Mouse (Mus musculus): ENCODE measurements around the gene Lipt1. TPM values are rescaled to one million over a fixed set of nuclear protein-coding genes. Genes with fewer than 3 reads are reported as not detected.
A peak's percentile ranks its signal among the peaks of the same experiment; 100 is the strongest.

The Lipt1 gene
- polyA plus RNA-seq, 1 experiment, result 0.58 TPM

DNA sequence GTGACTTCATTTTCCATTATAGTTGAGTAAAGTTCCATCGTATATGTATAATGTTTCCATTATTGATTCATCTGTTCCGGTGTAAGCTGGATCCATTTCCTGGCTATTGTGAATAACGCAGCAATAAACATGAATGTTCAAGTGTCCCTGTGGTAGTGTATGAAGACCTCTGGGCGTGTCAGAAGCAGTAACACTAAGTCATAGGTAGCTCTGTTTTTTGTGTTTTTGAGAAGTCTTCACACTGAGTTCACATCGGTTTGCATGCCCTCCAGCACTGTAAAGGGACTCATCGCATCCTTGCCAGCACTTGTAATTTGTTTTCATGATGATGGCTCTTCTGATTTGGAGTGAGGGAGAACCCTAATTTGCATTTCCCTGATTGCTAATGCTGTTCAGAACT is 5.3 kb upstream of the Lipt1 start, which contains the start of gene Tsga10:
Gene Tsga10, minus strand, starts transcription at position 144 of the 400 bp plus-strand sequence.
- H3K36me3 ChIP-seq (ENCODE audit: control insufficient read depth, insufficient read depth, low read length), result no peaks in the 10 kb centered on the region
- no peak for DNase-seq (ENCODE audit: low read depth in 1 of 2, low spot score in 2 of 2)
- H3K4me3 ChIP-seq (ENCODE audit: extremely low read depth, insufficient read depth, insufficient read length), result peak within 1 kb of the TSS; percentile 62
- 88% methylated on average over 6 of the region's 6 CpGs for WGBS
- peak within 1 kb of the TSS; percentile 21; the same call in 1 of the 2 replicates for H3K27ac ChIP-seq (ENCODE audit: insufficient read depth, low read length)
- H3K27me3 ChIP-seq (ENCODE audit: control insufficient read depth, insufficient read depth, low read length), result no peaks in the 10 kb centered on the region
- H3K4me1 ChIP-seq (ENCODE audit: control insufficient read depth, insufficient read depth, insufficient read length), result no peaks in the 10 kb centered on the region; the same call in 1 of the 2 replicates
- TF ChIP-seq POLR2A (IDR thresholded peaks at IDR 0.05; ENCODE audit: low read depth, low read length), result no peak
- TF ChIP-seq CTCF (IDR thresholded peaks at IDR 0.05; ENCODE audit: extremely low read depth, insufficient read depth, insufficient read length, insufficient replicate concordance), result no peak

DNA sequence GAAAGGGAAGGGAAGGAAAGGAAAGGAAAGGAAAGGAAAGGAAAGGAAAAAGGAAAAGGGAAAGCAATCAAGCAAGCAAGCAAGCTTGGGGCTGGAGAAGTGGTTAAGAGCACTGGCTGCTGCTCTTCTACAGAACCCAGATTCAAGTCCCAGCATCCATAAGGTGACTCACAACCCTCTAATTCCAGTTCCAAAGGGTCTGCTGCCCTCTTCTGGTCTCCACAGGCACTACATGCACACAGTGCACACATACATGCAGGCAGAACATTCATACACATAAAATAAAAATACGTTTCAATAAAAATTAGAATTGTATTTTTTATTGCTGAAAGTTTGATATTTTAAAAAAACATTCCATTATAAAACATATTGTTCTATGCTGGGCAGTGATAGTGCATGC is 4.5 kb upstream of the Lipt1 start:
- Histone ChIP-seq H3K4me3 (ENCODE audit: extremely low read depth, insufficient read depth, insufficient read length) (no peak overlapping the region), H3K27me3 (ENCODE audit: control insufficient read depth, insufficient read depth, low read length) (no peaks in the 10 kb centered on the region), H3K27ac (ENCODE audit: insufficient read depth, low read length) (no peak overlapping the region), H3K36me3 (ENCODE audit: control insufficient read depth, insufficient read depth, low read length) (no peaks in the 10 kb centered on the region), H3K4me1 (ENCODE audit: control insufficient read depth, insufficient read depth, insufficient read length) (peaks cover 2% of the 10 kb centered on the region; the same call in 1 of the 2 replicates)
- DNase-seq (ENCODE audit: low read depth in 1 of 2, low spot score in 2 of 2), result no peak
- WGBS, result 94% methylated on average over 1 of the region's 1 CpGs
- TF ChIP-seq POLR2A (IDR thresholded peaks at IDR 0.05; ENCODE audit: low read depth, low read length), result no peak
- TF ChIP-seq CTCF (IDR thresholded peaks at IDR 0.05; ENCODE audit: extremely low read depth, insufficient read depth, insufficient read length, insufficient replicate concordance), result peak; percentile 26; the same call in 1 of the 2 replicates

DNA sequence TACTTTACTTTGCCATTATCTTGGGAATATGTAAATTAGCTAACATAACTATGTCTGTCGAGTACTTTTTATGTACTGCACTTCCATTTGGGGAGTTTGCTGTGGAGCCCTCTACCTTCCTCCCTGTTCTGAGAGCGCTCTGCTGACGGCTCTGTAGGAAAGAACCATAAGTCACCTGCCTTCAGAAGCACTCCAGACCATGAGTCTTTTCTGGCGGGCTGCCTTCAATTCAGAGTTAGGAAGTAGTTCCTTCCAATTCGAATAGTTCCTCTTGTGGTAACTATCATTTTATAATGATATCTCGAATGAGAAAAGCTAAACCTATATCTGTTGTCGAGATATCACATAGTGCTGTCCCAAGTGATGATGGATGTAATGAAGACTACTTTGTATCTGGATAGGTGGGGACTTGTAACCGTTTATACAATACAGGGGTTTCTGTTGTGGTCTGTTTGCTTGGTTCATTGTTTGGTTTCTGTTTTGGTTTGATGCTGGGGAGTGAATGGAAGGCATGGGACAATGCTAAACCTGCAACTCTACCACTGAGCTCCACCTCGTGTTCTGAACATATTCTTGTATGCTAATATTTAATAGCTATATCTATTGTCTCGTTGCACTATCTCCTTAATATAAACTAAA is 3.7 kb upstream of the Lipt1 start:
- WGBS, result 40% methylated on average over 10 of the region's 10 CpGs

DNA sequence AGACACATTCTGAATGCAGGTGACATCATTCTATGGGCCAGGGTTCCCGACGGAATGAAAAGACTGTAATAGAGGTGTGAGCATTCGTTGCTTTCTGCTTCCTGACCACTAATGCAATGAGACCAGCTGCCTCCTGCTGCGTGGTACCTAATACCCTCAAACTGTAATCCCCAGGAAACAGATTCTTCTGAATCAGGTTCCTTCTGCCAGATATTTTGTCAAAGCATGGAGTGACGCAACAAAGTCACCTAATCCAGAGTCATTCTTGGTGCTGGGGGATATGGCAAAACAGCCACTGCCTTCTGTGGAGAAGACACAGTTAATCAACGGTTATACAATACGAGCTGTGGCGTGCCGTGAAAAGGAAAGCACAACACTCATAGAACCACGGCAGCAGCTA is 2.9 kb upstream of the Lipt1 start:
- DNase-seq (ENCODE audit: low read depth in 1 of 2, low spot score in 2 of 2), result no peak
- Histone ChIP-seq H3K27me3 (ENCODE audit: control insufficient read depth, insufficient read depth, low read length) (no peaks in the 10 kb centered on the region), H3K36me3 (ENCODE audit: control insufficient read depth, insufficient read depth, low read length) (no peaks in the 10 kb centered on the region), H3K4me1 (ENCODE audit: control insufficient read depth, insufficient read depth, insufficient read length) (peaks cover 2% of the 10 kb centered on the region), H3K4me3 (ENCODE audit: extremely low read depth, insufficient read depth, insufficient read length) (no peak overlapping the region), H3K27ac (ENCODE audit: insufficient read depth, low read length) (no peak overlapping the region)
- TF ChIP-seq CTCF (IDR thresholded peaks at IDR 0.05; ENCODE audit: extremely low read depth, insufficient read depth, insufficient read length, insufficient replicate concordance) (no peak), POLR2A (IDR thresholded peaks at IDR 0.05; ENCODE audit: low read depth, low read length) (no peak)
- WGBS, result 33% methylated on average over 10 of the region's 10 CpGs

More for the DNA sequence above, 3.7 kb upstream of the Lipt1 start:
- H3K27me3 ChIP-seq (ENCODE audit: control insufficient read depth, insufficient read depth, low read length), result no peaks in the 10 kb centered on the region
- H3K36me3 ChIP-seq (ENCODE audit: control insufficient read depth, insufficient read depth, low read length), result no peaks in the 10 kb centered on the region
- TF ChIP-seq CTCF (IDR thresholded peaks at IDR 0.05; ENCODE audit: extremely low read depth, insufficient read depth, insufficient read length, insufficient replicate concordance), result no peak
- no peak for TF ChIP-seq POLR2A (IDR thresholded peaks at IDR 0.05; ENCODE audit: low read depth, low read length)
- DNase-seq (ENCODE audit: low read depth in 1 of 2, low spot score in 2 of 2), result no peak
- no peak overlapping the region for H3K4me3 ChIP-seq (ENCODE audit: extremely low read depth, insufficient read depth, insufficient read length)
- no peak overlapping the region for H3K27ac ChIP-seq (ENCODE audit: insufficient read depth, low read length)
- peaks cover 2% of the 10 kb centered on the region for H3K4me1 ChIP-seq (ENCODE audit: control insufficient read depth, insufficient read depth, insufficient read length)

DNA sequence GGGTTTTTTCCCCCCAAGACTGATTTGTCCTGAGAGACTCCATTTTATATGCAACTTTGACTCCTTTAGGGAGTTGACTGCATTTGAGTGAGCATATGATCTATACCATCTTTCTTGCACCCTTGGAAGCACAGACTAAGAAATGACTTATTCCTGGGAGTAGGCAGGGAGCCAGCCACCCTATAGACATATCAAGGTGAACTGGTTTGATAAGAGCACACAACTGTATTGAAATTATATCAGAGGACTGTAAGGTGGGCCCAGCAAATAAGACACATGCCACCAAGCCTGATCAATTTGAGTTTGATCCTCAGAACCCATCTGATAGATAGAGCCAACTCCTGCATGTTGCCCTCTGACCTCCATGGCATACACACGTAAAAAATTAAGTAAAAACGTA is 2.2 kb upstream of the Lipt1 start:
- H3K27me3 ChIP-seq (ENCODE audit: control insufficient read depth, insufficient read depth, low read length), result no peaks in the 10 kb centered on the region
- no peak overlapping the region for H3K27ac ChIP-seq (ENCODE audit: insufficient read depth, low read length)
- peaks cover 2% of the 10 kb centered on the region for H3K4me1 ChIP-seq (ENCODE audit: control insufficient read depth, insufficient read depth, insufficient read length)
- DNase-seq (ENCODE audit: low read depth in 1 of 2, low spot score in 2 of 2), result no peak
- TF ChIP-seq POLR2A (IDR thresholded peaks at IDR 0.05; ENCODE audit: low read depth, low read length) (no peak), CTCF (IDR thresholded peaks at IDR 0.05; ENCODE audit: extremely low read depth, insufficient read depth, insufficient read length, insufficient replicate concordance) (no peak)
- 82% methylated on average over 2 of the region's 2 CpGs for WGBS
- H3K4me3 ChIP-seq (ENCODE audit: extremely low read depth, insufficient read depth, insufficient read length), result no peak overlapping the region
- no peaks in the 10 kb centered on the region for H3K36me3 ChIP-seq (ENCODE audit: control insufficient read depth, insufficient read depth, low read length)

DNA sequence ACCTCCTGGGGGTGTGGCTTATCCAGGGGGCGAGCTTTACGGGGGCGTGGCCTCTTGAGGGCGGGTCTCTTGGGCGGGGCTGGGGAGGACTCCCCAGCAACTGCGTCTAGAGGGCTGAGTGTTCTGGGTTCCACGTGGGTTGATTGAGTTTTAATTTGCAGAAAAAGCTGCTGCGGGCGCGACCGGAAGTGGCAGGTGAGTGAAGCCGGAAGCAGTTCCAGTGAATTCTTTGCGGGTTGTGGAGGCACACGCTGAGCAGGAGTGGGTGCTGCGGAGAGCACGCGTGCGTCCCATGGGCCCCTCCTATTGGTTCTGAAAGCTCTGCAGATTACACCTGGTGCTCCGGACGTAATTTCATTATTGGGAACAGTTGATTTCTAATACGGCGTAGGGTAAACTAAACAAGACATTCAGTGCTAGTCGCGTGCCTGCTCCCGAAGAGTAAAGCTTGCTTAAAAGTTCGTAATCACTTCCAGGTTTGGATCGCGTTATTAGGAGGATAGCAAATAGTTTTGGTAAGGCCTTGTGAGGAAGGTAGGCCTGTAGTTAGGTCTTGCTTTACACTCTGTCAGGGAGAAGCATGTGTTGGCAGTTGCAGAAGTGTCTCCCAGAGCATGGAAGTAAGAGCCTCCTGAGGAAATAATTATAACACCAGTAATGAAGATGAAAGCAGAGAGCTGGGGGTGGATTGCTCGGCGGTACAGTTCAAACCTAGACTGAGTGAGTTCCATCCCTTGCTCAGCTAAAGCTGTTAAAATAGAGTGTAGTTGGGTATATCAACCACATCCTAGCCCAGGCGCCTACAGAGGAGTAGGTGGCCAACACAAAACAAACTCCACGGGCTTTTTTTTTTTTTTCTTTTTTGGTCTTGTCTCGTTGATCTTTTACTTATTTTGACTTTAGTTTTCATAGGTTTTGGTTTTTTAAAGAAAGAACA is 861 bp downstream of the Lipt1 start:
- peak; percentile 68 to 76 for DNase-seq (ENCODE audit: low read depth in 1 of 2, low spot score in 2 of 2)
- TF ChIP-seq CTCF (IDR thresholded peaks at IDR 0.05; ENCODE audit: extremely low read depth, insufficient read depth, insufficient read length, insufficient replicate concordance) (no peak), POLR2A (IDR thresholded peaks at IDR 0.05; ENCODE audit: low read depth, low read length) (0 out of 2 replicates have a peak, but pooled peaks have one; percentile 6)
- Histone ChIP-seq H3K4me1 (ENCODE audit: control insufficient read depth, insufficient read depth, insufficient read length) (peaks cover 2% of the 10 kb centered on the region; the same call in 1 of the 2 replicates), H3K27ac (ENCODE audit: insufficient read depth, low read length) (0 out of 2 replicates have a peak overlapping the region, but pooled peaks have one; percentile 18), H3K27me3 (ENCODE audit: control insufficient read depth, insufficient read depth, low read length) (no peaks in the 10 kb centered on the region), H3K4me3 (ENCODE audit: extremely low read depth, insufficient read depth, insufficient read length) (peak overlapping the region; percentile 72), H3K36me3 (ENCODE audit: control insufficient read depth, insufficient read depth, low read length) (peaks cover 6% of the 10 kb centered on the region)
- WGBS, result 3% methylated on average over 33 of the region's 33 CpGs
